Mouse (Mus musculus) activated CD4-positive, CD25-positive, alpha-beta regulatory T cell, adult 4 months (primary cell): ENCODE measurements around the gene Prelid1. TPM values are rescaled to one million over a fixed set of nuclear protein-coding genes. Genes with fewer than 3 reads are reported as not detected.

Experiments used
- ATAC-seq: one replicate; pipeline ENCODE4 v1.8.0; 2017
- polyA plus RNA-seq, 2 experiments: library from polyadenylated mRNA; unstranded; fragments of 100-300 nt; shearing (Covaris generic); gene quantifications; one replicate each; pipeline ENCODE4 v1.2.1; 2017

Gene Prelid1
- 100 to 1,000 TPM; 282 to 313 TPM for polyA plus RNA-seq

DNA sequence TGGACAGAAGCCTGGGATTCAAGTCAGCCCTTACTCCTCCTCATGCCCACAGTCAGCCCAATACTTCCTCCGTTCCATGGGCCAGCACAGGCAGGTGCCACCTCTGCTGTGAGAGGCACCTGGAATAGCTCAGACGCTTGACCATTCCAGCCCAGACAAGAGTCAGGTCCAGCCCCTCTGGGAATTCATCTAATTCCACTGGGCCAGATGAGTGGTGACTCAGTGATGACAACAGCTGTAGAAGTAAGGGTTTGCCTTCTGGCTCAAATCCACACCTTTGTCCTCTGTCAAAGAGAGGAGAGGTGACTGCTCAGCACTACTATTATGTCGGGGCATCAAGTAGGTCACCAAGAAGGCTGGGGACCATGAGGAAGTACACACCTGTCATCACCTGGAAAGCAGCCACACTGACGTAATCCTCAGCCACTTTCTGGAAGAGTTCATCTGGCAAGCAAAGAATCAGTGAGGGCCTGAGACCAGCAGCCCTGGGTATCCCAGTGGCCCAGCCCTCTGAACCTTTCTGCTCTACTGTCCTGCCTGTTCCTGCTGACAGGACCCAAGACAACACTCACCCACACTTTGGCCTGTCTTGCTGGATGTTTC is at the start of gene Prelid1:
Gene Prelid1, plus strand, starts transcription at position 570 of the 603 bp plus-strand sequence.
- no peak for ATAC-seq

DNA sequence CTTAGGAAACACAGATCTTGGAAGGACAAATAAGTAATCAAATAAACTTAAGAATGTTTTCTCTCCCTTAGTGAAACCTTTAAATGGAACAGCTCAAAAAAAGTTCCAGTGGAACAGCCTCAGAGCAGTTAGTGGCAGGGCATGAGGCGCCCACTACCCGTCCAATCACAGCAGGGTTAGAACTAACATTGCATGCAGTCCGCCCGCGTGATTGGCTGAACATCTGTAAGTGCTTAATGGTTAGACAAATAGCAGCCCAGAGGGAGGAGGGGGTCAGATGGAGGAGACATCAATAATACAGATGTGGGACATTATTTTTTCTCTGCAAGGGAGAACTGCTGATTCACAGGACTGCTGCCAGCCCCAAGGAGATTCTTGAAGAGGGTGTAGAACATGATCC is 43.1 kb upstream of the Prelid1 start:
- no peak for ATAC-seq

DNA sequence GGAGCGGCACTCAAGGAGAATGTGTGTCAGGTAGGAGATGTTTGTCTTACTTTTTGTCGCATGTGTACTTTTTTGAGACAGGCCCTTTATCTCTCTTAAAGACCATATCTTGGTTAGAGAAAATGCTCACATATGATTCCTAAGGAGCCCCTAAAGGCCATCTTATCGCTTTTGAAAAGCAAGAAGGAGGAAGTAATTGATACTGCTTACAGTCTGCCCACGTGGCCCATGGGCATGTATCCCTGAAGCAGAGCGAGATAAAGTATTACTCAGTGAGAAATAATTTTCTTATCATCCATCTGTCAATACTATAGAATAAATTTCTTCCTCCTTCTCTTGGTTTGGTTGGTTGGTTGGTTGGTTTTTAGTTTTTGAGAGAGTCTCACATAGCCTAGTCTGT is 42.7 kb upstream of the Prelid1 start:
- no peak for ATAC-seq

DNA sequence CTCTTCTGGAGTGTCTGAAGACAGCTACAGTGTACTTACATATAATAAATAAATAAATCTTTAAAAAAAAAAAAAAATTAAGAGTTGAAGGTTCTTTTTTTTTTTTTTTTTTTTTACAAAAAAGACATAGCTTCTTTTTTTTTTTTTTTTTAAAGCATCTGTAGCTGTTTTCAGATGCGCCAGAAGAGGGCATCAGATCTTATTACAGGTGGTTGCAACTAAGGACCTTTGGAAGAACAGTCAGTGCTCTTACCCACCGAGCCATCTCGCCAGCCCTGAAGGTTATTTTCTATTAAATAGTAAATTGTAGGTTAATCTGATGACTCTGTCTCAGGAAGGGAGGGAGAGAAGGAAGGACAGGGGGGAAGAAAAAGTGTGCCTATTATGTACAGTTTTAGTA is 31.4 kb upstream of the Prelid1 start:
- no peak for ATAC-seq

DNA sequence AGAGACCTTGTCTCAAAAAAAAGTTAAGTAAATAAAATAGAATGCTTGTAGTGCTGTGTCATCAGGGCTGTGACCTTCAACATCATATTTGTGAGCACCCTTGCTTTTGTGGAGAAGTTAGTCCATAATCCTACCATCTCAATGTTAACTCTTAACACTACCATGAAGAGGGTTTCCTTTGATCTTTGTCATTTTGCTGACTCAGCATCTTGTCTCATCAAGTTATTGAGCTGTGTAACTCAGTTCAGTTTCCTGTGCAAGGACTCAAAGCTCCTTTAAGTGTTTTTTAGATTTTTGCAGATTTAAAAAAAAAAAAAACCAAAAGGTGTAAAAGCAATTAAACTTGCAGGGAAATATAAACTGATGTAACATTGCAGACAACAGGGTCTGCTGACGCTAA is 23.5 kb upstream of the Prelid1 start:
- ATAC-seq: no peak

DNA sequence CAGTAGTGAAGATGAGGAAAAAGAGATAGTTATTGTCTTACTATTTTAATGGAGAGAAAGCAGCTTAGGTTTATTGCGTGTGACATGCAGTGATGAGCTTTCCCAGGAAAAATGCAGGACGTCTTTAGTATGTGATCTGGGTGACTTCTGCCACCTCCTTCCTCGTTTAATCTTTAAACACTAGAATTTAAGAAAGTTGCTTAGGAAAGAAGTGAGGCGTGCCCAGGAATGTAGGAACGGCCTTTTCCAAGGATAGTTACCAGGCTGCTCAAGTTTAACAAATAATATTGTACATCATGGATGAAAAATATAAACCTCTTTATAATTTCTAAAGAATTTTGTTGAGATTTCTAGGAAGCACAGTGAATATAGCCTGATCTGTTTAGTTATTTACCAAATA is 19.4 kb upstream of the Prelid1 start:
- no peak for ATAC-seq

DNA sequence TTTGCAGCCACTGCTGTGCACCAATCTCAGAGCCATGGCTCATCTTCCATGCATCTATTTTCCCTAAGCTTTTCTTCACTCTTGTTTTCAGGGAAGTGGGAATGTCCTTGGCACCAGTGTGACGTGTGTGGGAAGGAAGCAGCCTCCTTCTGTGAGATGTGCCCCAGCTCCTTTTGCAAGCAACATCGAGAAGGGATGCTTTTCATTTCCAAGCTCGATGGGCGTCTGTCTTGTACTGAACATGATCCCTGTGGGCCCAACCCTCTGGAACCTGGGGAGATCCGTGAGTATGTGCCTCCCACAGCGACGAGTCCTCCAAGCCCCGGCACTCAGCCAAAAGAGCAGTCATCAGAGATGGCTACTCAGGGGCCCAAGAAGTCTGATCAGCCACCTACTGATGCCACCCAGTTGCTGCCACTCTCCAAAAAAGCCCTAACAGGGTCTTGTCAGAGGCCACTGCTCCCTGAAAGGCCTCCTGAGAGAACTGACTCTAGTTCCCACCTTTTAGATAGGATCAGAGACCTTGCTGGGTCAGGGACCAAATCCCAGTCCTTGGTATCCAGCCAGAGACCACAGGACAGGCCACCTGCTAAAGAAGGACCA is 8.2 kb upstream of the Prelid1 start:
- ATAC-seq: no peak

DNA sequence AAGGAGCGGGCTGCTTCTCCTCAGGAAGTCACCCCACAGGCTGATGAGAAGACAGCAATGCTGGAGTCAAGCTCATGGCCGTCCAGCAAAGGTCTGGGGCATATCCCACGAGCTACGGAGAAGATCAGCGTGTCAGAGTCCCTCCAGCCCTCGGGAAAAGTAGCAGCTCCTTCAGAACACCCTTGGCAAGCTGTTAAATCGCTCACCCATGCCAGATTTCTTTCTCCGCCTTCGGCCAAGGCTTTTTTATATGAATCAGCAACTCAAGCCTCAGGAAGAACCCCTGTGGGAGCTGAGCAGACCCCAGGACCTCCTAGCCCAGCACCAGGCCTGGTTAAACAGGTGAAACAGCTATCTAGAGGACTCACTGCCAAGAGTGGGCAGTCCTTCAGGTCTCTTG is 7.2 kb upstream of the Prelid1 start:
- no peak for ATAC-seq

DNA sequence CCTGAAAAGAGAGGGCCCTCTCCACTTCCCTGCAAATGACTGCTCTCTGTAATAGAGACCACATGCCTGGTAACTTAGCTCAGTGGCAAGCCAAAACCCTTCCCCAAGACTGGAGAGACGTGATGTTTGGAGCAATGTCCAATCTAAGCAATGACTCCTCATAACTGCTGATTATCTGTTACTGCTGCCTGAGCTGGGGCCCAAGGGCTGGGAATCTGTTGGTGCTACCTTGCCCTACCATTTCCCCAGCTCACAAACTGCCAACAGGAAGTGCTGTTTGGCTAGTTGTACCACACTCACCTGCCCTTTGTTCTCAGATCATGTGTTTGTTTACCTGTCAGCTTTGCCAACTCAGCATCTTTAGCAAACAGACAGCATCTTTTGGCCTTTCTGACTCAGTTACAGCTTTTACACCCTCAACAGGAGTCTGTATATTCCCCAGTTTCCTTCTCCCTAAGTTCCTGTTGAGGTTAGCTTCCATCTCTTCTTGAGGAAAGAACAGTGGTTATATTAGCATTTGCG is 5.3 kb upstream of the Prelid1 start:
- no peak for ATAC-seq

DNA sequence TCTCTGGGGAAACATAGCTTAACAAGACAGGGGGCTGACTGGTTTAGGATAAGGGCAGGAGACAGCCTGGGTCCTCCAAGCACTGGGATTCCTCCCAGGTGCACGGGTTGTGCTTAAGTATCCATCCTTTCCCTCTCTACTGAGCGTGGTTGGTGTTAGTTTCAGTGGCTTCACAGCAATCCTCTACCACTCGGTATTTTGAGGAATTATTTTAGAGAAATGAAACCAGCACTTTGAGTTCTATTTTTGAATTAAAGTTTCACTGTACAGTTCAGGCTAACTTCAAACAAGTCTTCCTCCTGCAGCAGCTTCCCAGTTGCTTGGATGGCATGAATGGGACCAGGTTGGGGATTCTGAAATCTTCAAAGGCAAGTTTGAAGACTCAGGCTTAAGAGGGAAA is 1.9 kb upstream of the Prelid1 start:
- no peak for ATAC-seq

DNA sequence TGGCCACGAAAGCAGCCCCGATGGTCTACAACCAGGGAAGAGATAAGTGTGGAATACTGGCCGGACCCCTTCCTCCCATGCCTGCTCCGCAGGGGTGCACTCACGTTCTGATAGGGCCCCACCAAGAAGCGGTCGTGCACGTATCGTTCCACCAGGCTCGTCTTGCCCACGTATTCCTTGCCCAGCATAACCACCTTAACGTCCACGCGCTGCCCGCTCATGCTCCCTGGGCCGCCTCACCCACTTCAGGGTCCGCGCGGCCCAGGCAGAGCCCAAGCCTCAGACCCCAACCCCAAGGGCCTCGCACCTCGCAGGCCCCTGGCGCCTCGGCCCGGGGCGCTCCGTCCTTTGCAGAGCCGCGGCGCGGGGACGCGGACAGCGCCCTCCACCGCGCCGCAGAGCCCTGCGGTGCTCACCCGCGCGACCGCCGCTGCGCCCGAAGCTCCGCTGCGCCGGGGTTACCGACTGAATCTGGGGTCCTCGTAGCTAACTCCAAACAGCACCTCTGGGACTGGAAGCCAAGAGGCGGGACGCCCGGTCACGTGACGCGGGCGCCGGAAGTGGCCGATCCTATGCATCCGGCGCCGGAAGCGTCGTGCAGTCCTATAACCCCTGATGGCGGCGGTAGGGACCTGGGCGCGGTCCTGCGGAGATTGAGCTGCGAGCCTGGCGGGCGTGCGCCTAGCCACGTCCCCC is 1.3 kb downstream of the Prelid1 start, which contains the start of gene Rab24:
Gene Rab24, minus strand, starts transcription at position 513 of the 696 bp plus-strand sequence.
- peak; percentile 95 for ATAC-seq

DNA sequence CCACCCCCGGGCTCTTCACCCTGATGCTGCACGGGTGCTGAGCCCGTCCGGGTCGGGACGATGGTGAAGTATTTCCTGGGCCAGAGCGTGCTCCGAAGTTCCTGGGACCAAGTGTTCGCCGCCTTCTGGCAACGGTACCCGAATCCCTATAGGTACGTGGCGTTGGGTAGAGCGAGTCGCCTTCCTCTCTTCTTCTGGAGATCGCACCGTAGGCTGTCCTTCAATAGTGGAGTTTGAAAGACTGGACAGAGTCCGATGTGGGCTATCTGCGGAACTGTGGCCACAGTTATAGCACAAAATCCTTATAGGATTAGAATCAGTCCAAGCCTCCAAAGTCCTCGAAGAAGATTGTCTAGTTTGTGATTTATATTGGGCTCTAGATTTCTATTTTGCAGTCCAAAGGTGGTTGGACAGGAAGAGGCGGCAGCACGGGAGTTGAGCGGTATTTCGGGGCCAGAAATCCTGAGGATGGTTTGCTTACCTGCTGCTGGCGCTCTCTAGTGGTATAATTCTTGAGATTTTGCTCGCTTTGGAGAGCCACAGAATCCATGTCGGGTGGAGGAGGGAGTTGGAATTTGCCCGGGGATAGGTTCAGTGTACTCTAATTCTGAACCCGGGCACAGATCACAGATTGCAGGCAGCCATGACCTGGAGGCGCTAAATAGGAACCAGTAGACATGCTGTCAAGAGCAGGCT is 2.0 kb downstream of the Prelid1 start:
- no peak for ATAC-seq

DNA sequence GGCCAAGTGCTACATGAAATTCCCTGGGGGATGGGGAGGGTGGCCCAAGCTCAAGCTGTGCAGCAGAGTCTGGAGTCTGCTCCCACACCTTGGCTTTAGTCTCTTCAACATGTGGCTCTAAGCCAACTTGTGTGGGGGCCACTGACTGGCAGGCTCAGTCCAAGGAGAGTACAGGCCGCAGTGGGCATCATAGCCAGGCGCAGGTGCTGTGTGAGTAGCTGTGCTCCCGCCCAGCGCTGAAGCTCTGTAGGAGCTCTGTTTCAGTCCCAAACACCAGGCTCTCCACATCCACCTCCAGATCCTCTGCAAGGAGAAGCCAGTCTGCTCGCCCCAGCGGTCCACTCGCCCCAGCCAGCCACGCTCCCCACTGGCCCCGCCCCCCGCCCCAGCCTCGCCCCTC is 5.3 kb downstream of the Prelid1 start:
- ATAC-seq: no peak

DNA sequence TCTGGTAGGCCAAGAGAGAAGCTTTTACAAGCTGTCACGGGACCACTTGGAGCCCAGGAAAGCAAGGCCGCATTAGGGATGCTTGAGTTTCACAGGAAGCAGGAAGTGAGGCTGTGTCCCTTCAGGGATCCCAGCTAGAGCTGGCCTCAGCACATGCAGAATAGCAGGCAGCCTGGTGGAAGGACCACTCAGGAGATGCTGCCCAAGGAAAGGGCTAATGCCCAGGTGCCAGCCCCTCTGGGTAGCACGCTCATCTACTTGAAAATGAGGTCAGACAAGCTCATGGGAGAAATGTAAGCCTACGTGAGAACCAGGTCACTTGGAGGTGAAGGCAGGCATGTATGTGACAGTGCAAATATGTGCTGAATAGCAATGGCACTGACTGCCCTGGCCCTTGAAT is 6.9 kb downstream of the Prelid1 start:
- peak; percentile 4 for ATAC-seq

DNA sequence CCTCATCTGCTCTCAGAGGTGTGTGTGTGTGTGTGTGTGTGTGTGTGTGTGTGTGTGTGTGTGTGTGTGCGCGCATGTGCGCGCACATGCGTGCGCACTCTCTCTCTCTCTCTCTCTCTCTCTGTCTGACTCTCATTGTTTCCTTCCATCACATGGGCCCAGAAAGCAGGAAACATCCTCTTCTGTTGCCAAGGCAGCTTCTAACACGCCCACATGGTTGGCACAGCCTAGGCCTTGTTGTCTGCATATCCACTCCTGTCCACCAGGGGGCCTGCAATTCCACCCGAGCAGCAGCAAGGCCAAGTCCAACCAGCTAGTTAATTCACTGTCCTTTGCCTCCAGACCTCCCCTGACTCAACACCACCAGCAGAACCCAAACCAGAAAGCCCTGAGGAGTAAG is 7.3 kb downstream of the Prelid1 start:
- ATAC-seq: peak; percentile 89

DNA sequence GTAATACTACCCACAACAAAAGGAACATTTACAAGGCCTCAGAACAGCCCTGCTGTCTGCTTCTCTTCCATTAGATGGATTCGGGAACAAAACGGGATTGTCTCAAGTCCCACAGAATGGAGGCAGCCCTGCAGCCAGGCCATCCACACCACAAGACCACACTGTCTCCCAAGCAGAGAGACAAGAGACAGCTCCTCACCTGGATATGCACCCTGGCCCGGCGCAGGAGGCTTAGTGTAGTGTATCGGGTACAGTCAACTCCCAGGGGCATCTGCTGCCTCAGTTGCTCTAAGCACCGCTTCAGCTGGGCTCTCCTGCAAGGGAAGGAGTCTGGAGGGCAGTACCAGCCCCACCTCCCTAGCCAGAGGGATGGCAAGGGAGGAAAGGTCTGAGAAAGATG is 7.9 kb downstream of the Prelid1 start:
- no peak for ATAC-seq

DNA sequence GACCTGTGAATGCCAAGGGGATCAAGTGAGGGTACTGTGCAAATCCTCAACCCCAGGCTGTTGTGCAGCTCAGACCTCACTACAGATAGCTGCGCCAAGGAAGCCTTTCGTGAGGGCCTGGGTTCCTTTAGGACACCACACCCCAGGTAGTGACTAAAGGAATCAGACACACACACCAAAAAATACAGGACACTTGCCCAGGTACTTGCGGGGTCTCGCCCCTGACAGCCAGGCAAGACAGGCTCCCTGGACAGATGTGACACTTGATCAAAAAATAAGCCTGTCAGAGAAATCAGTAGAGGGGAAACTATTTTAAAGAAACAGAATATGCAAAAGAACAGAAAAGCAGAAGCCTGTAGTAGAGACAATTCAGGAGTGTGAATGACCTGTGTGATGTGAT is 8.3 kb downstream of the Prelid1 start:
- no peak for ATAC-seq

DNA sequence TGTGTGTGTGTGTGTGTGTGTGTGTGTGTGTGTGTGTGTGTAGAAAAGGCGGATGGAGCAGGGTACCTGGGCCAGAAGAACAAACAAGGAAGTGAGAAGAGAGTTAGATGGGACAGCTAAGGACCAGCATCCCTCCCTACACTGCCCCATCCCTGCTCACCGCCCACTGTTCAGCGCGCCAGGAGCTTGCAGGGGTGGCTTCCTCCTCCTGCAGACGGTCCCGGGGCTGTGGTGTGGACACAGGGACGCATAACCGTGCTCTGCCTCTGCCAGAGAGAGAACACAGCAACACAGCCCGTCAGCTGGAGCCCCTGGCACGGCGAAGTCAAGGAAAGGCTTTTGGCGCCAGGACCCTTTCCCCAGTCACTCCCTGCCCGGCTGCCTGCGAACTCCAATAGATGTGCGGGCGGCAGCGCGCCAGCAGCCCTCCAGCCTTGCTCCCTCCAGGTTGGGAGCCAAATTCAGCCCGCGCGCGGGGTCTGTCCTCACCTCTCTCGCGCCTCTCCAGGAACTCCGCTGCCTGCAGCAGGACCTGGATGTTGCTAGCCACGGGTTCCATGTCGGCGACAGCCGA is 8.9 kb downstream of the Prelid1 start:
- peak; percentile 1 for ATAC-seq

DNA sequence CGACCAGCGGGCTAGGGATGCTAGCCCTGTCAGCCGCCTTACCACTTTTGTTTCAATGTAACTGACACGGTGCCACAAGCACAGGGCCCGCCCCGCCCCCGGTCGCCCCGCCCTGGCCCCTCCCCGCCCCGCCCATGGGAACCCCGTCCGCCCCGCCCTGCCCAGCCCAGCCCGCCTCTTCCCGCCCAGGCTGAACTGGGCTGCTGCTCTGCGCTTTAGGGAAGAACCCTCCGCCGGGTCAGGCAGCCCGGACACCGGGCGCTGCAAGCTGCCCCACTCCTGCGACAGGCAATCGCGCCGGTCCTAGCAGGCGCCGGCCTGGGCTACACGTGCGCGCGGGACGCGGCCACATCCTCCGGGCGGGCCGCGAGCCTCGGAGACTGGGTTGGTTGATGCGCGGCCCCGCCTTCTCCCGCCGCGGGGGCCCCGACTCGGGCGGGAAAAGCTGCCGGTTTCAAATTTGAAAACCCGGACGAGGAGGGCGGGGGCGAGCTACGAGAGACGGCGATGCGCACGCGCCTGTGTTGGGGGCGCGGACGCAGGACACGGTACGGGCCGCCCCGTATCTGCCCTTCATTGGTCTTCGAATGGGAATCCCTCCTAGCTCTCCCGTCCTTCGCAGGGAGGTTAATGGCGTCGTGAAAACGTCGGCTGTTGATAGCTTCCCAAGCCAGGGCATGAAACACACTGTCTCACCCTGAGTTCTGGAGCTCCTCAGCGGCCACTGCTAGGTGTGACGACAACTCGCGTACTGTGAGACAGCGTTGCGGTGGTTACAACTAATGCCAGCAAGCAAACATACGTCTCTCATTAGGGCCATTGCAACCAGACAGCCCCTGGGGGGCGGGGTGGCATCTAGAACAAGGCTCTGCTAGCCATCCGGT is 9.6 kb downstream of the Prelid1 start, which contains the start of gene Mxd3:
Gene Mxd3, minus strand, starts transcription at position 141 of the 884 bp plus-strand sequence.
- peak; percentile 63 for ATAC-seq

DNA sequence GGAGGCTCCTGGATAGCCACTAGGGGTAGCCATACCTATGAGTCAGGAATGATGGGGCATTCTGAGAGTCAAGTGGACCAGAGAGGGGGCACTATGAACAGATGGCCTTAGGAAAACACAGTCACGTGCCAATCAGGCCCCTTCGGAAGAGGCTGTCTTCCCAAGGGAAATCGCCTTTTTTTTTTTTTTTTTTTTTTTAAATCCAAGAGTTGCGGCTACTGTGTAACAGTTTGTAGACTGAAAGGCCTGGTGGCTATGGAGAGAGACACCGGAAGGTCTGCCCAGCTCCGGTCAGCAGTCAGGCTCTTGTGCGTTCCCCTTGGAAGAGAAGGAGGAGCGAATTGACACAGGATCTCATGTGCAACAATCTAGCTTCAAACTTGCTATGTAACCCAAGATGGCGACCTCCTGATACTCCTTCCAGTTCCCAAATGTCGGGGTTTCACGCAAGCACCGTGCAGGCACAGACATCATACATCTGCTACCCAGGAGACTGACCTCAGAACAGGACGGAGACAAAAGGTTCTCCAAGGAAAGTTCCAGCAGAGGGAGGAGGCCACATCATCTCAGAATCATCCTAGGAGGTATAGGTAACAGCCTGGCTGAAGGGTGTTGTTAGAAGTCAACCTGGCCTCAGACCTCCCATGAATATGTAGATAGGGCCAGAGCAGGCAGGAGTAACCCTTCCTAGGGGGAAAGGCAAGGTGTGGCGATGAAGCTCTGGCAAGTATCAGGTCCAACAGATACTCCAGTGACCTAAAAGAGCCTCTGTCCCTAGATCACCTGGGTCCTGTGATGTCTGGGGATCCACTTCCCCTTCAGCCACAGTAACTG is 10.5 kb downstream of the Prelid1 start:
- no peak for ATAC-seq

DNA sequence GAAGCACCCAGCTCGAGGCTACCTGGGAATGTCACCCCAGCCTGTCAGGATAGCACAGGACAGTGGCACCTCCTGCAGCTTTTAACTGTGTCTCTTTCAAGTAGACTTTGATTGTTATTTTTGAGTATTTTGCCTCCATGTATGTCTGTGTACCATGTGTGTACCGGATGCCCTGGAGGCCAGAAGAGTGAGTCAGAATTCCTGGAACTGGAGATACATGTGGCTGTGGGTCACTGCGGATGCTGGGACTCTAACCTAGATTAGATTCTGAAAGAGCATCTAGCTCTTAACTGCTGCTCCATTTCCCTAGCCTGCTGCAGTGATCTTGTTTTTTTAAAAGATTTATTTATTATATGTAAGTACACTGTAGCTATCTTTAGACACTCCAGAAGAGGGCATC is 12.0 kb downstream of the Prelid1 start:
- no peak for ATAC-seq
